Mouse (Mus musculus): Measurements from ENCODE around the gene Begain. TPM values are rescaled to one million over a fixed set of nuclear protein-coding genes. Genes with fewer than 3 reads are reported as not detected.

Gene Begain
- polyA plus RNA-seq, 1 experiment from 2014 or later: 4.6 TPM

DNA sequence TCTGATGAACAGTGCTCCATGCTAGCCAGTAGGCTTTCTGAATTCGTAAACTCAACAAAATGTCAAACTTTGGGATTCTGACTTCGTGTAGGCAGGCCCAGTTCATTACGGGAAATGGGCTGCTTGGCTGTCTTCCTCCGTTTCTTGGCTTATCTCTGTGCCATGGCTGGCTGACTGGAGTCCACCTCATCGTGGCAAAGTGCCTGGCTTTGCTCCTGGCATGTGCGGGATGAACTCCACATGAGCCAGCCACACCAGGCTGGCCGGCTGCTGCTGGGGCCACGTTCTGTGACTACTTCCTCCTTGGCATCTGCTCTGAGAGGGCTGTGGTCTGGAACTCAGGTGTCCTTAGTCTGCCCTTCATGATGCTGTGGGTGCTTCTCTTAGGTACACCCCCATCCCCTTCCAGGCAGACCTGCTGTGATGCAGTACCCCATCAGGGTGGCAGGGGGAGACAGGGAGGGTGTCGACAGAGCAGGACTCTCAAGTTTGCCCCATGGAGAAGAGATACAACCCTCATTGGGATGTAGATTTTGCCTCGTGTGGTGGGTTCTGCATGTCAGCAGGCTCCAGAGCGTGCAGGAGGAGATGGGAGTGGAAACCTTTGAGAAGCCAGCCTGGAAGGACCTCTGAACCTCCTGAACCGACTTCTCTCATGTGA is 71.9 kb downstream of the Begain start:
- no peak for ATAC-seq (replicated peaks; ENCODE audit: low FRiP score)
- Histone ChIP-seq H3K36me3 (no peaks in the 10 kb centered on the region), H3K4me2 (no peak overlapping the region), H3K9ac (no peak overlapping the region), H3K4me1 (peaks cover 8% of the 10 kb centered on the region), H3K4me3 (replicated peaks) (no peak overlapping the region), H3K27ac (no peak overlapping the region), H3K9me3 (replicated peaks) (no peaks in the 10 kb centered on the region), H3K27me3 (peaks cover 6% of the 10 kb centered on the region; the same call in 1 of the 2 replicates)
- WGBS: 82% methylated on average over 12 of the region's 12 CpGs

DNA sequence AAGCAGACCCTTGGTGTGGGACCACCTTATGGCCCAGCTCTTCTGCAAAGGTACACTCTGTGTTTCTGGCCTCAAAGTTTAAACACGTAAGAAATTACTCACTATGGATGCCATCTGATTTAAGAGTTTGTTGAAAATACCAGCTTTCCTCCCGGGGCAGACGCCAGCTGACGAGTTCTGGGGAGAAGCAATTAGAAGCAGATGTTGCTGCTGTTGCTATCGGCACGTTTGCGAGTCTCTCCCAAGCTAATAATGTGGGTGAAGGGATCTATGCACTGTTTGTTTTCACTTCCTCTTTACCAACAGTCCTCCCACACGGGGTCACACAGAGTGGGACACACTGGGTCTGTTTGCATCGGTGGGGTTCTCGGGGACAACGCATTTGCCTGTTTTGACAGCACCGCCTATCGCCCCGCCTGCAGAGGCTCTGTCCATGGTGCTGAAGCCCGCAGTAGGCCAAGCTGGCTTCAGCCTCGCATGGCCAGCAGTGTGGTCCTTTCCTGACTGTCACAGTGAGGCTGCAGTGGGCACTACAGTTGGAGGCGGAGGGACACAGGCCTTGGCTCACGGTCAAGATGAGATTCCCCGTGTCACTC is 73.5 kb downstream of the Begain start:
- H3K36me3 ChIP-seq: no peaks in the 10 kb centered on the region
- no peak overlapping the region for H3K27ac ChIP-seq
- no peak overlapping the region for H3K4me3 ChIP-seq (replicated peaks)
- no peak overlapping the region for H3K9ac ChIP-seq
- 6% methylated on average over 19 of the region's 19 CpGs for WGBS
- H3K27me3 ChIP-seq: peaks cover 6% of the 10 kb centered on the region; the same call in 1 of the 2 replicates
- H3K4me2 ChIP-seq: peak overlapping the region; percentile 43
- H3K9me3 ChIP-seq (replicated peaks): no peaks in the 10 kb centered on the region
- ATAC-seq (replicated peaks; ENCODE audit: low FRiP score): peak; percentile 77
- peaks cover 13% of the 10 kb centered on the region for H3K4me1 ChIP-seq

DNA sequence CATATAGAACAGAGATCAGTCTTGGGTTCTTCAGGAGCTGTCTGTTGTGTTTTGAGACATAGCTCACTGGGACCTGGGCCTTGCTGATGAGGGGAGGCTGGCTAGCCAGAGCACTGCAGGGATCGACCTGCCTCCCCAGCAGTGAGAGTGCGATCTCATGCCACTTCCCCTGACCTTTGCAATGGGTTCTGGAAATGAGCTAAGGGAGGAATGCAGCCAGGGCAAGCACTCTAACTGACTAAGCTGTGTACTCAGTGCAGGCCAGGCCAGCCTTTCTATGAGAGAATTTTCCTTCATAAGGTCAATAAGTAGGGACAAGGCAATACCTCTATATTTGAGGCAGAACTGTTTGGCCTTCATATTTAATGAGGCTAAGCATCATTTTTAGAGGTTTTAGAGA is 75.0 kb downstream of the Begain start:
- H3K9me3 ChIP-seq (replicated peaks): no peaks in the 10 kb centered on the region
- peaks cover 6% of the 10 kb centered on the region; the same call in 1 of the 2 replicates for H3K27me3 ChIP-seq
- 80% methylated on average over 2 of the region's 2 CpGs for WGBS
- H3K4me2 ChIP-seq: no peak overlapping the region
- no peak overlapping the region for H3K9ac ChIP-seq
- H3K36me3 ChIP-seq: no peaks in the 10 kb centered on the region
- peaks cover 13% of the 10 kb centered on the region for H3K4me1 ChIP-seq
- ATAC-seq (replicated peaks; ENCODE audit: low FRiP score): no peak
- H3K27ac ChIP-seq: no peak overlapping the region
- no peak overlapping the region for H3K4me3 ChIP-seq (replicated peaks)

DNA sequence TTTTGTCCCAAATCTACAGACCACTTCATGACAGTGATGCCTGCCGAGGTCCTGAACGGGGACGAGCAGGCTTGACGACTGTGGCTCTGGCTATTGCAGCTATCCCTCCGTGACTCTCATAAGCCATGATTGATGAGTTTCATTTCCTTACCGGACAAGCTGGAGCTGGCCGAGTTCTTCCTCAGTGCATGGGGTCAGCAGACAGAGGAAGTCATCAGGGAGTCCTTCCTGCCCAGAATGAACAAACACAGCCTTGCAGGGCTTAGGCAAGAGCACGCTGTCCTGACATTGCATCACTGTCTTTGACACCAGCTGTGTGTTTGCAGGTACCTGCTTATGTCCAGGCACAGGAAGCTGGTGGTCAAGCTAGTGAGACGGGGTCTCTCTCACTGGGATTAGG is 77.6 kb downstream of the Begain start:
- no peak overlapping the region for H3K4me3 ChIP-seq (replicated peaks)
- no peak overlapping the region for H3K27ac ChIP-seq
- H3K4me1 ChIP-seq: peaks cover 13% of the 10 kb centered on the region
- no peaks in the 10 kb centered on the region for H3K9me3 ChIP-seq (replicated peaks)
- H3K27me3 ChIP-seq: peaks cover 6% of the 10 kb centered on the region; the same call in 1 of the 2 replicates
- H3K36me3 ChIP-seq: no peaks in the 10 kb centered on the region
- H3K4me2 ChIP-seq: no peak overlapping the region
- peak; percentile 43; the same call in 1 of the 2 replicates for ATAC-seq (replicated peaks; ENCODE audit: low FRiP score)
- H3K9ac ChIP-seq: no peak overlapping the region
- 27% methylated on average over 9 of the region's 9 CpGs for WGBS

DNA sequence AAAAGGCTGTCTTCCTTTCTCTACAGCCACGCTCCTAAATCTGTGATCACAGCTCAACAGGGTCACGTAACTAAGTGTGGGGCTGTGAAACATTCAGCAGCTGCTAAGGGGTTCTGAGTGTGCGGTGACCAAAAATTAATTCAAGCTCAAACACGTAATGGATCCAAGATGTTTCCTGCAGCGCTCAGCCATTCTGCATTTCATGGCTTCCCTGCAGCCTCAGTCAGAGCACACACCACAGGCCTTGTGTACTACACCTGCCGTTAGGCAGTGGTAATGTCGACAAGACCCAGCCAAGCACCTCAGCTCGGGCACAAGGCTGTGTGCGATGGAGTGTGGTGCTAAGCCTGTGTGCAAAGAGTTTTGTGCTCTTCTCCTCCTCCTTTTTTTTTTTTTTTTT is 80.6 kb downstream of the Begain start:
- Histone ChIP-seq H3K9me3 (replicated peaks) (no peaks in the 10 kb centered on the region), H3K27ac (no peak overlapping the region), H3K4me2 (no peak overlapping the region), H3K27me3 (no peaks in the 10 kb centered on the region), H3K4me3 (replicated peaks) (no peak overlapping the region), H3K4me1 (peaks cover 5% of the 10 kb centered on the region; the same call in 1 of the 2 replicates), H3K36me3 (no peaks in the 10 kb centered on the region), H3K9ac (no peak overlapping the region)
- ATAC-seq (replicated peaks; ENCODE audit: low FRiP score): no peak
- 80% methylated on average over 9 of the region's 9 CpGs for WGBS

DNA sequence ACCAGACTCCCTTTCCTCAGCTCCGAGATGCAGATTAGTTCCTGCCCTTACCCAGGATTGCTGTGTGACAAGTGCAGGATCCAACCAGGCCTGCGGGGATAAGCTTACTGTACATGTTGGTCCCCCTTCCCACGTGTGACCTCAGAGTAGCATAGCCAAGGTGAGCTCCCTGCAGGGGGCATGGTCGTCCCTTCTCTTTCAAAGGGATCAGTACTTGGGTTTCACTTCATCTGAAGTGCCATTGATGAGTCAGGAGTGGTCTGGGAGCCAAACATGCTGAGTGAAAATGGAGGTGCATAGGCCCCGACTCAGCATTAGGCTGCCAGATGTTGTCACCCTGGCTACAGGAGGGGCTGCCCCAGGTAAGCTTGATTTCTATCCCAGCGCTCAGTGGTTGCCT is 83.0 kb downstream of the Begain start:
- 81% methylated on average over 6 of the region's 6 CpGs for WGBS
- Histone ChIP-seq H3K36me3 (no peaks in the 10 kb centered on the region), H3K4me1 (peaks cover 1% of the 10 kb centered on the region), H3K9ac (no peak overlapping the region), H3K27ac (no peak overlapping the region), H3K9me3 (replicated peaks) (no peaks in the 10 kb centered on the region), H3K4me3 (replicated peaks) (no peak overlapping the region), H3K4me2 (no peak overlapping the region), H3K27me3 (0 out of 2 replicates have a peak, but pooled peaks cover 5% of the 10 kb centered on the region)
- ATAC-seq (replicated peaks; ENCODE audit: low FRiP score): no peak

DNA sequence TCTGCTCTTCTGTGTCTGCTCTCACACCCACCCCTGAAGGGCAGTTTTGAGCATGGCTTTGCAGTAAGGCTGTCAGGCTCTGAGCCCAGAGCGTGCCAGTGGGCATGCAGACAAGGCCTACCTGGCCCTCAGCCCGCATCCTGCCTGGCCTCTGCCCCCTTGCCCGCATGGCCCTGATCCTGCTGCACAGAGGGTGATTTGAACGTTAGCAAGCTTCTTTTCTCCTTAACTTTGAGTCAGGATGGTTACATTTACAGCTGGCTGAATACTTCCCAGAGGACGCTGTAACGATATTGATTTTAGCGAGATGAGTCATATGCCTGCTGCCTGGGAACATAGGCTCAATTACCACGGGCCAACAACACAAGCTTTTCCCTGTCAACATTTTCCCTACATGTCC is 83.5 kb downstream of the Begain start:
- Histone ChIP-seq H3K4me1 (peaks cover 7% of the 10 kb centered on the region), H3K4me3 (replicated peaks) (no peak overlapping the region), H3K9me3 (replicated peaks) (no peaks in the 10 kb centered on the region), H3K27ac (no peak overlapping the region), H3K36me3 (no peaks in the 10 kb centered on the region), H3K27me3 (0 out of 2 replicates have a peak, but pooled peaks cover 5% of the 10 kb centered on the region), H3K4me2 (no peak overlapping the region), H3K9ac (no peak overlapping the region)
- no peak for ATAC-seq (replicated peaks; ENCODE audit: low FRiP score)
- WGBS: 73% methylated on average over 8 of the region's 8 CpGs

DNA sequence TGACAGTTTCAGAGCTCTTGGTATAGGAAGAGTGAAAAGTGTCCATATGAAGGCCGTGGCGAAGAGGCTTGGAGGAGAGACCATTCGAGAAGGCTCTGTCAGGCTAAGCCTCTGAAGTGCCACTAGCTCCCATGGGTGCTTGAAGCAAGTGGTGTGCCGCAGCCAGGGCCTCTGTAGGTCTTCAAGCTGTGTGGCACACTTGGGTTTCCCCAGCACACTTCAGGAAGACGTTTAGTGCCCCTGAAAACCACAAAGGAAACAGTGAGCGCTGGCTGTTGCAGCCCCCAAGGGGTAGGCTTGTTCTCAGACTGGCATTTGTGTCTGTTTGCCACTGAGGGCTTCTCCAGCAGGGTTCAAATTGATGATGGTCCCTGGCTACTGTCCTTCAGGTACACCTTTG is 84.5 kb downstream of the Begain start:
- Histone ChIP-seq H3K9ac (no peak overlapping the region), H3K9me3 (replicated peaks) (no peaks in the 10 kb centered on the region), H3K4me1 (peaks cover 14% of the 10 kb centered on the region), H3K36me3 (no peaks in the 10 kb centered on the region), H3K27me3 (0 out of 2 replicates have a peak, but pooled peaks cover 5% of the 10 kb centered on the region), H3K27ac (no peak overlapping the region), H3K4me3 (replicated peaks) (no peak overlapping the region), H3K4me2 (no peak overlapping the region)
- 82% methylated on average over 6 of the region's 6 CpGs for WGBS
- ATAC-seq (replicated peaks; ENCODE audit: low FRiP score): no peak

DNA sequence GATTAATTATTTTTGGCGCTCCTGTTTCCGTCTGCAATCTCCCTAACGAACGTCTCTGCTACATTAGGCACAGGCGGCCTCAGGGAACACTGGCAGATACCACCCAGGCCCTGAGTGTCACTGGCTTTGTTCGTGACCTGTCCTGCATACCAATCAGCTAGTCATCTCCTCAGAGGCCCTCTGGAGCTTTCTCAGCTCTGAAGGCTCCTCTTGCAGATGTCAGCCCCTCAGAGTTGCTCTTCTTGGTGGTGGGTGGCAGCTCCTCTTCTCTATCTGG is 85.4 kb downstream of the Begain start:
- H3K36me3 ChIP-seq: no peaks in the 10 kb centered on the region
- WGBS: 68% methylated on average over 6 of the region's 6 CpGs
- H3K9ac ChIP-seq: no peak overlapping the region
- H3K4me2 ChIP-seq: no peak overlapping the region
- H3K9me3 ChIP-seq (replicated peaks): no peaks in the 10 kb centered on the region
- H3K27me3 ChIP-seq: 0 out of 2 replicates have a peak, but pooled peaks cover 5% of the 10 kb centered on the region
- H3K4me3 ChIP-seq (replicated peaks): no peak overlapping the region
- peaks cover 14% of the 10 kb centered on the region for H3K4me1 ChIP-seq
- H3K27ac ChIP-seq: no peak overlapping the region
- no peak for ATAC-seq (replicated peaks; ENCODE audit: low FRiP score)

Other genes with a start within 250 kb of the Begain start
- 9.0 and 9.7 TPM in 2 replicates for gene Slc25a29, start 232.3 kb downstream of the Begain start, polyA plus RNA-seq (2015; fragmentation: Nextera tagmentation; extraction: Ambion mirVana)
- gene Slc25a47, start 232.2 kb downstream of the Begain start, polyA plus RNA-seq (2015; fragmentation: Nextera tagmentation; extraction: Ambion mirVana): 8.8 and 9.3 TPM in 2 replicates
- 9.4 and 11.7 TPM in 2 replicates for gene Wdr25, start 174.6 kb downstream of the Begain start, polyA plus RNA-seq (2015; fragmentation: Nextera tagmentation; extraction: Ambion mirVana)
- gene Wars, start 174.0 kb downstream of the Begain start, polyA plus RNA-seq (2015; fragmentation: Nextera tagmentation; extraction: Ambion mirVana): 91.4 and 96.7 TPM in 2 replicates